Mouse (Mus musculus) CD4-positive, CD25-positive, alpha-beta regulatory T cell, adult 2 months (primary cell): Measurements from ENCODE around the gene Pop5.

Experiments
- DNase-seq: peaks from one replicate; pipeline ENCODE4 v3.0.0-alpha.2; 2012; ENCODE audit warnings: low read depth, low spot score

Pop5 gene

DNA sequence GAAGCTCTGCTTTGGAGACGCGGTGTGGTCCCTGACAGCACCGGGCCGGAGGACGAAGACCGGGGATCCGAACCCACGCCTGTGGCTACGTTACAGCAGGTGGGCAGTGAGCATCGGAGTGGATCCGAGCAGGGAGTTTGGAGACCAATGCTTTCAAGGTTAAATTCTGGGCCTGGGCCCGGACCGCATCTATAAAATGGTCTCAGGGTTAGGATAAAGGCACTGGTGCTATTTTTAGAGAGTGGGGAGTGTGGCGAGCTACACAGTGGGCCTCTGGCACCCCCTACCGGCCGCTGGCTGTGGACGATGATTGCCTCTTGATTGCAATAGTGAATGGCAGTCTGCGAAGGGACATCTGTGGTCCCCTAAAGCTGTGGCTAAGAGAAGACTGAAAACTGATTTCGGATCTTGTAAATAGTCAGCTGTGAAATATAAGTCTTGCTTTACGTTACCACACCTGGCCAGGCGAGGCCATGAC, at the start of gene Pop5:
Pop5 (plus strand) TSS at position 51 of the 478 bp plus-strand sequence.
- DNase-seq, result peak; percentile 94

DNA sequence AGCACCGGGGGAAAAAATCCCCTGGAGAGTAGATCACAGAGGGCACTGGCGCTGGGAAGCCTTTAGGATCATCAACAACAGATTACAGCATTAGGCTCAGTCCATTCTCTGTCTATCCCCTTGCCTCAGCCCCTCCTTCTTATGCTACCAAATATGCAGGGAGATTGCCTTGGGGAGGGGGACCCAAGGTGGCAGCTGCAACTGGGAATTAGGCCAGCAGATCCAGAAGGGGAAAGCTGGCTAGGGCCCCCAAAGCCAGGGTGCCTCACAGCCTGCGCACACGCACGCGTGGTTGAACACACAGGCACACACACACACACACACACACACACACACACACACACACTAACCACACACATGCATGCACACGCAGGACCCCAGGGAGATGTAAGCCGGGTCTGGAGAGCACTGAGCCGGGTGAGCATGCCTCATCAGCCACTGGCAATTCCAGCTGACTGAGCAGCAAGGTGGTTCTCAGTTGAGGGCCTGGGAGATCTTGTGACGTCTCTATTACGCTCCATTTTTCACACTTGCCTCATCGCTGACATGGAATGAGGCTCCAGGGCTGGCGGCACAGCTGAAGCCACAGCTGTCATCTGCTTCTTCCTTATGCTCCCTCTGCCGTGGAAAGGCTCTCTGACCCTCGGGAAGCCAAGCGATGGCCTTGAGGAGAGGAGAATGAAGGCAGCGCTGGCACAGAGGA, 49.1 kb upstream of the Pop5 start:
- peak; percentile 33 for DNase-seq

DNA sequence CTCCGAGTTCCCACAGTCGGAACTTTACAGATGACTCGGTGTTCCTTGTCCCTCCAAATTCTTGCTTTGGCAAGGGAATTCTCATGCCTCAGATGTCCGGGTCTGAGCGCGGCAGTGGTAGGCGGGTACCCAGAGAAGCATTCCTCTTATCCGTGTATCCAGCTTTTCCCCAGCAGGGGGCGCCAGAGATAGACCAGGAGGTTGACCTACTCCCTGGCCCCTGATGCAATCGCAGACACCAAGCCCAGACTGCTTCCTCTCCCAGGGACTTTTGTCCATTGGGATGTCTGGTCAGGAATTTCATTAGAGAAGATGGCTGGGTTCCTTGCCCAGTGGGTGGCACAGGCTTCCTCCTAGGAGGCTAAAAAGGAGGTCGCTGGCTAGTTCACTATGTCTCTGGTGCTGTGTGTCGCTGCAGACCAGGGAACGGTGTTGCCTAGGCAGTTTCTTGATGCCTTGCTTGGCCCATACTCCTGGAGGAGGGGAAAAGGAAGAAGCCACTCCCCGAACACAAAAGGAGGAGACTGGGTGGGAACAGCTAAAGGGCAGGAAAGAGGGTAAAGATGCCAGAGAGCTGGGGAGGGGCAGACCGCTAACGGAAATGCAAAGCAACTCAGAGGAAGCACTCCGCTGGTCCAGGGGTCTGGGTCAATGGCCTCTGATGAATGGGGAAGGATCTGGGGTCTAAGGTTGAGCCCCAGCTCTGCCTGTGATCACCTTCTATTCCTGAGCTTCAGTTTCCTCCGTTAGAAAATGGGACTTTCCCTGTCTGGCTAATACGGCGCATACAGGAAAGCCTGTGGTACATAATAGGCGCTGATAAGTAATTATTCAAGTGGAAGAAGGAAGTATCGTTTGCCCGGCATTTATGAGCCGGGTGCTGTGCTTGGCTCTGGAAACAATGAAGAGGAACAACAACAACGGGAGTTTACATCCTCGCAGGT, 48.2 kb upstream of the Pop5 start:
- peak; percentile 91 for DNase-seq

- DNase-seq, result peak; percentile 79
Observed at GRCm38 (mm10) chr5:115188824-115189223, 46.8 kb upstream of the Pop5 start.

DNA sequence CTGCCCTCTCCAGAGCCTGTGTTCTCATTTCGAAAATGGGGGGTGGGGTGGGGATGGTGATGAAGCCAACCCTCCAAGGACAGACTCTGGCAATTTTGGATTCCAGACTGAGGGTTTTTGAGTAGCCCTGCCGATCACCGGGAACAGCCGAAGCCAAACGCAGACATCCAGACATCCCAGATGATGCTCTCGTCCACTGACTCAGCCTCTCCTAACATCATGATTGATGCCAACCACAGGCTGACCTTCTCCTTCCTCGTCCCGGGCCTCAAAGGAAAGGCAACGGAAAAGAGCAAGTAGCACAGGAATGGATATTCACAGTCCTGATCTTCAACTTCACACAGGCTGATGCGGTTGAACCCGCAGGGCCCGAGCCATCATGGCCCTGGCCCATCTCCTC, 45.6 kb upstream of the Pop5 start:
- no peak for DNase-seq

- peak; percentile 22 for DNase-seq
Observed at GRCm38 (mm10) chr5:115191880-115192827, 43.5 kb upstream of the Pop5 start.

DNA sequence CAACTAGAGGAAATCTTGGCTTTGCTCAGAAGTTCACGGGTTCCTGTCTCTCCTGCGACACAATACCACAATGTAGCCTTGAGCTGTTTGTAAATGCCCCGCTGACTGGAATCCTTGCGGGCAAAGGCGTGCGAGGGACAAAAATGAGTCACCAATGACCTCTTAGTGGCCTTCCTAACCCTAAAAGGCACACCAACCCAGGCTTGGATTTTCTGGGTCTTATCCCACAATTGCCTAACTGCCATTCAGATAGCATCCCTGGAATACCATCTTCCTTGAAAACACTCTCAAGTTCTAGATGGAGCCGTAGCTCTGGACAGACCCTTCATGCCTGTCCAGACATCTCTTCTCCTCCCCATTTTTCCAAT, 42.8 kb upstream of the Pop5 start:
- DNase-seq, result no peak

- DNase-seq, result peak; percentile 73
Observed at GRCm38 (mm10) chr5:115193226-115193625, 42.4 kb upstream of the Pop5 start.

- peak; percentile 81 for DNase-seq
Observed at GRCm38 (mm10) chr5:115193669-115194625, 41.7 kb upstream of the Pop5 start, which contains the start of gene Cabp1. Cabp1 (minus strand) TSS chr5:115194381.

DNA sequence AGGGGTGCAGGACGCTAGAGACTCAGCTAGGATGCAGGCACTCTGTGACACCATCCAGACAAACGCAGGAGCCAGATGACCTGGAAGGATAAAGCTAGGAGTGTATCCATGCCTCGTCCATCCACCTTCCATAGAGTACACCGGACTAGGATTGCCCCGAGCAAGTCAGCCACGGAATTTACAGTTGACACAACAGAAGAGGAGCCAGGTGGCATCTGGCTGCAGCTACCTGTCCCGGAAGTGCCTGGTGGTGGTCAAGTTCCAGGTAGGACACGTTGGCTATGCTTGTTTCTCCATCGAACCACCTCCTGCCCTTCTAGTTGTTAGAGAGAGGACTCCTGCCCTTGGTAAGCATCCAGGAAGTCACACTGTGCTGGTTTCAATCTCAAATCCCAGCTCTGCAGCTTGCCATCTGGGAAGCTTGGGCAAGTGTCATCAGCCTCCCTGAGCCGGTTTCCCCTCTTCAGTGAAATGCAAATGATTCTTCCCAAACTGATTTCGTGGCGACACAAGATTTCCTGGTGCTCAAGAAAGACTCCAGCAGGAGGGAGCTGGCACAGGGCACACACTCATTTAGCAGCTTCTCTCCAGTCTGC, 40.9 kb upstream of the Pop5 start:
- no peak for DNase-seq

DNA sequence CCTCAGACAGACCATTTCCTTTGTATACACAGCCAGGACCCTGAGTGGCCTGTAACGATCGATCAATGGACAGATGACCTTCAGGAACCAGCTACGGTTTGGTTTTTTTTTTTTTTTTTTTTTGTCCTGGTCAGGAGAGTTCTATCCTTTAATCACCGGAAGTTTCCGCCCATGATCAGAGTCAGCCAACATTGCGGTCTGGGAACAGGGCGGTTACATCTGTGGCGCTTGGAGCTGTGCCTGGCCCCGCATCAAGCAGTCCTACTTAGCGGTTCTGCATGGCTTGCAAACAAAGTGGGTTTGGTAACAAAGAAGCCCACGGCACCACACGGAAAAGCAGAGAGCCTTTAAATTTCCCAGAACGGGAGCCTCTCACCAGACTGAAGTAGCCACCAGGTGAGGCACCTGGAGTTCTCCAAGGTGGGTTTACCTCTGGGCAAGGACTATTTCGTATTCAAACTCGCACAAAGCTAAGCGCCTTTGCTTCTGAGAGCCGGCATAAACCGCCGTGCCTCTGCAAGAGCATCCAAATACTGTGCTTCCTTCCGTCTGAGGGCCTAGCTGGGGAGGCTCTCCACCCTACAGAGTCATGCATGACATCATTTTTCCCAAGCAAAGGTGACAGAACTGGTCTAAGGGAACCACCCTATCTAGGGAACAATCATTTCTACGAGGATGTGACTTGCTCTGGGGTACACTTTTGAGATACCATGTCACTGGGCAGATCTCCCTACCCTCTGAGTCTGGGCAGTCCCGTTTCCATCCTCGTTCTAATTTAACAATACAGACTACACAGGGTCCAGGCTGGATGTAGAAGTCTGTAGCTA, 31.7 kb upstream of the Pop5 start:
- peak; percentile 28 for DNase-seq

- DNase-seq, result peak; percentile 42
Observed at GRCm38 (mm10) chr5:115204562-115205311, 30.9 kb upstream of the Pop5 start.

DNA sequence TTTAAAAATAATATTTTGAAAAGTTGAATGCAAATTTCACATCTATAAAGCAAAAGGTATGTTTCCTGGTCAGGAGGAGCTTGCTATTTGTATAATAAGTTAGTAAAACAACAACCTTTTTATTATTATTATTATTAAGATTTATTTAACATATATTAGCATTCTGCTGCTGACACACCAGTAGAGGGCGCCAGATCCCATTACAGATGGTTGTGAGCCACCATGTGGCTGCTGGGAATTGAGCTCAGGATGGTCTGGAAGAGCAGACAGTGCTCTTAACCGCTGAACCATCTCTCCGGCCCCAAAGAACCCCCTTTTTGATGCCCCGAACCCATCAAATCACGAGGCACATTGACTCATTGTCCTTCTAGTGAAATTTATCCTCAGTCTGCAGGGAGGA, 28.4 kb upstream of the Pop5 start:
- no peak for DNase-seq

DNA sequence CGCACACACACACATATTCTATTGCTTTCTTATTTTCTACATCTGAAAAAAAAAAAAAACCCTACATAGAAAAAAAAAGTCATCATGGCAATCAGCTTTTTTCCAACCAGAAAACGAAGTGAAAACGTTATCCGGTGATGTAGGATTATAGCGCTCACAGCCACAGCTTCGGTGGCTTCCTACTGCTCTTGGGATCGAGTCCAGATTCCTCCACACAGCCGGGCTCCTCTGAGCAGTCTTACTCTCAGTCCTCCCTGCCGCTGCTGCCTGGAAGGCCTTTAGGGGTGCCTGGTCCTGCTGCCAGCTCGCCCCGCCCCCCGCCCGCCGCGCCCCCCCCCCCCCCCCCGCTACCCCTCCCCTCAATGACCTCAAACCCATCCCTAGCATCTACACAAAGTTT, 27.7 kb upstream of the Pop5 start:
- no peak for DNase-seq

GRCm38 (mm10) chr5:115208601-115209000, 27.0 kb upstream of the Pop5 start:
- no peak for DNase-seq

- peak; percentile 69 for DNase-seq
Observed at GRCm38 (mm10) chr5:115210380-115210779, 25.3 kb upstream of the Pop5 start.

- DNase-seq, result no peak
Observed at GRCm38 (mm10) chr5:115212451-115212850, 23.2 kb upstream of the Pop5 start.

GRCm38 (mm10) chr5:115212861-115213260, 22.8 kb upstream of the Pop5 start:
- DNase-seq, result no peak
